Mouse (Mus musculus) thymus, adult 2 months (tissue): Measurements from ENCODE around the gene Eif2ak4. TPM values are rescaled to one million over a fixed set of nuclear protein-coding genes. Genes with fewer than 3 reads are reported as not detected.
A peak's percentile ranks its signal among the peaks of the same experiment; 100 is the strongest.

Experiments
- DNase-seq: peaks from one replicate; pipeline ENCODE4 v3.0.0; 2021
- H3K27ac ChIP-seq: fragments of 200-500 bp; 2 replicates; pipeline ENCODE4 v1.5.1; 2012; ENCODE audit warnings: low read length, control low read depth; ENCODE audit not compliant: control insufficient read depth, insufficient read depth
- H3K27me3 ChIP-seq: fragments of 200-500 bp; 2 replicates; pipeline ENCODE4 v1.6.1; 2012; ENCODE audit warnings: mild to moderate bottlenecking, low read length, moderate library complexity, mixed read lengths; ENCODE audit not compliant: control insufficient read depth, insufficient read depth
- H3K36me3 ChIP-seq: fragments of 200-500 bp; 2 replicates; pipeline ENCODE4 v1.6.1; 2012; ENCODE audit warnings: mild to moderate bottlenecking, low read length, moderate library complexity; ENCODE audit not compliant: control insufficient read depth, insufficient read depth
- H3K4me1 ChIP-seq: fragments of 200-500 bp; replicated peaks from 2 replicates; pipeline ENCODE4 v1.6.1; 2012; ENCODE audit warnings: low read length; ENCODE audit not compliant: control insufficient read depth, insufficient read depth
- H3K4me3 ChIP-seq: fragments of 200-500 bp; 2 replicates; pipeline ENCODE4 v1.5.1; 2012; ENCODE audit warnings: mild to moderate bottlenecking, low read length, control low read depth, moderate library complexity; ENCODE audit not compliant: control insufficient read depth, insufficient read depth
- CTCF ChIP-seq: fragments of 200-500 bp; IDR thresholded peaks from 2 replicates; pipeline ENCODE4 v1.5.1; 2012; ENCODE audit warnings: mild to moderate bottlenecking, control low read depth, low read length, moderate library complexity, borderline replicate concordance; ENCODE audit not compliant: control insufficient read depth, poor library complexity, insufficient read depth; ENCODE audit errors: extremely low read depth
- POLR2A ChIP-seq: fragments of 200-500 bp; IDR thresholded peaks from 2 replicates; pipeline ENCODE4 v1.6.1; 2012; ENCODE audit warnings: mild to moderate bottlenecking, low read length, control low read depth, moderate library complexity; ENCODE audit not compliant: control insufficient read depth, poor library complexity, insufficient read depth; ENCODE audit errors: extremely low read depth
- WGBS: fragments of 180-500 bp; shearing (Covaris S2); methylation state at CpG from one replicate; pipeline ENCODE4 v1.1.7; 2018; 5-methylcytosine and 5-hydroxymethylcytosine counted together
- polyA plus RNA-seq: library from polyadenylated mRNA; depleted of rRNA; stranded (reverse); fragments of >200 nt; gene quantifications from 2 replicates; pipeline ENCODE4 v1.2.3, GENCODE M21; 2012

Eif2ak4 gene
- polyA plus RNA-seq, 1 experiment = 9.0 TPM

GRCm38 (mm10) chr2:118486933-118487332 lies 98.5 kb downstream of the Eif2ak4 start:
- peak; percentile 99 for TF ChIP-seq CTCF
- TF ChIP-seq POLR2A = no peak
- no peak overlapping the region for H3K4me3 ChIP-seq
- no peaks in the 10 kb centered on the region for H3K27me3 ChIP-seq
- H3K36me3 ChIP-seq = no peaks in the 10 kb centered on the region
- H3K4me1 ChIP-seq = peaks cover 42% of the 10 kb centered on the region
- peak; percentile 93 for DNase-seq
- no peak overlapping the region for H3K27ac ChIP-seq
- WGBS = 28% methylated on average over 12 of the region's 12 CpGs

DNA sequence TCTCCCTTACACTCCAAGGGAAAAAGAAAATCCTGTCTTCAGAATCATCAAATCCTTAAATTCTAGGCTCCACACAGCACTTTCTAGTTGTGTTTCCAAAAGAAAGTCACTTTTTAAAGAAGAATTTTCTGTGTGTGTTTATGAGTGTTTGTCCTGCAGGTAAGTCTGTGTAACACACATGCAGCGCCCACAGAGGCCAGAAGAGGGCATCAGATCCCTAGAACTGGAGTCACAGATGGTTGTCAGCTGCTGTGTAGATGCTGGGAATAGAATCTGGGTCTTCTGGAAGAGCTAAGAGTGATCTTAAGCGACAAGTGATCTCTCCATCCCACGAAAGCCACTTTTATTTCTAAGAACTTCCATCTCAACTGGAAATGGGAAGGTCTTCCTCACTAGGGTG lies 99.4 kb downstream of the Eif2ak4 start:
- WGBS = 88% methylated on average over 3 of the region's 3 CpGs
- Histone ChIP-seq H3K27me3 (no peaks in the 10 kb centered on the region), H3K4me3 (no peak overlapping the region), H3K4me1 (peaks cover 47% of the 10 kb centered on the region), H3K27ac (no peak overlapping the region), H3K36me3 (no peaks in the 10 kb centered on the region)
- peak; percentile 76 for DNase-seq
- no peak for TF ChIP-seq POLR2A
- TF ChIP-seq CTCF = no peak

DNA sequence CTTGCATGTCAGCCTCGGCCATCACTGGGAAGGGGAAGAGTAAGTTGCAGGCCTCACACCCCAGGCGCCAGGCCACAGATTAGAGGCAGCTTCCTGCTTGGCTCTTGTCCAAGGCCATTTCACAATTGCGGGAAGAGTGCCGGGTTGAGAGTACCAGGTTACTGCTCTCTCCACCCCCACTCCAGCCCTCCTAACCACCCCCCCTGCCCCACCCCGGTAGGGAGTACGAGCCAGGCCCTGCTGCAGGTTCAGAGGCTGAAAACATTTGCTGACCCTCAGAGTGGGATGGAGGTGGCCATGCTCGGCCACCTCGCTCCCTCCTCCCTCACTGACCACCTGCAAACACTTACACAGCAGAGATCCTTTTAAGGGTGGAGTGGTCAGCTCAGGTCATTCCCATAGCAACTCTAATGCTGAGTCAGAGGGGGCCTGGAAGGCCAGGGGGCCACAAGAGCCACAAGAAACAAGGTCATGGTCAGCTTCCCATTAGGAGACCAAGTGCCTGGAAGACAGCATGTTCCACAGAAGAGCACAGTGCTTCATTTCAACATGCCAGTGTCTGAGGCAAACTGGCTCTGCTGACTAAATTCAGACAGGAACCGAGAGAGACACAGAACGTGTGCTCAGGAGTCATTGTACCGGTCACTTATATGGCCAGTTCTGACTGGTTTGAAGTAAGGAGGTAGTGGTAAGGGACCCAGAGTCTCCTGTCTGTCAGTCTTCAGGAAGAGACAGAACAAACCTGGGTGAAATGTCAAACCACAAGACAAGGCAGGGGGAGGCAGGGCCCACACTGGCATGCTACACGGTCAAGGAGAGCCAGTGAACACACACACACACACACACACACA lies 102.0 kb downstream of the Eif2ak4 start:
- Histone ChIP-seq H3K36me3 (no peaks in the 10 kb centered on the region), H3K4me1 (peaks cover 58% of the 10 kb centered on the region), H3K27ac (peak overlapping the region; percentile 97), H3K27me3 (no peaks in the 10 kb centered on the region), H3K4me3 (peak overlapping the region; percentile 2; the same call in 1 of the 2 replicates)
- peak; percentile 61 for DNase-seq
- no peak for TF ChIP-seq CTCF
- TF ChIP-seq POLR2A = no peak; the same call in 1 of the 2 replicates
- 14% methylated on average over 12 of the region's 12 CpGs for WGBS

GRCm38 (mm10) chr2:118491281-118491731 lies 102.9 kb downstream of the Eif2ak4 start:
- WGBS = under 1% methylated on average over 5 of the region's 5 CpGs
- H3K27me3 ChIP-seq = no peaks in the 10 kb centered on the region
- peak; percentile 77 for DNase-seq
- peak overlapping the region; percentile 97 for H3K27ac ChIP-seq
- H3K4me1 ChIP-seq = peaks cover 66% of the 10 kb centered on the region
- TF ChIP-seq POLR2A (peak; percentile 66), CTCF (no peak)
- peak overlapping the region; percentile 2; the same call in 1 of the 2 replicates for H3K4me3 ChIP-seq
- no peaks in the 10 kb centered on the region for H3K36me3 ChIP-seq

GRCm38 (mm10) chr2:118491741-118492395 lies 103.5 kb downstream of the Eif2ak4 start:
- H3K4me3 ChIP-seq = no peak overlapping the region
- peak overlapping the region; percentile 97 for H3K27ac ChIP-seq
- no peaks in the 10 kb centered on the region for H3K36me3 ChIP-seq
- TF ChIP-seq CTCF = no peak
- TF ChIP-seq POLR2A = no peak
- H3K4me1 ChIP-seq = peaks cover 69% of the 10 kb centered on the region
- no peaks in the 10 kb centered on the region for H3K27me3 ChIP-seq
- DNase-seq = peak; percentile 50
- WGBS = 49% methylated on average over 4 of the region's 4 CpGs

GRCm38 (mm10) chr2:118495024-118495423 lies 106.6 kb downstream of the Eif2ak4 start:
- 20% methylated on average over 9 of the region's 9 CpGs for WGBS
- peak; percentile 76 for DNase-seq
- TF ChIP-seq CTCF (no peak), POLR2A (peak; percentile 60; the same call in 1 of the 2 replicates)
- Histone ChIP-seq H3K27ac (peak overlapping the region; percentile 92), H3K4me3 (no peak overlapping the region), H3K27me3 (no peaks in the 10 kb centered on the region), H3K4me1 (peaks cover 78% of the 10 kb centered on the region), H3K36me3 (no peaks in the 10 kb centered on the region)
